In genomic region chr7:144600333-144600900, GRCm38 (mm10) we compare ENCODE assay signal across 22 mouse cellular contexts. TPM values are rescaled to one million over a fixed set of nuclear protein-coding genes. Genes with fewer than 3 reads are reported as not detected.
DNase-seq lines count a peak whose midpoint lies in the region; ATAC-seq and TF ChIP-seq lines count a peak whose summit lies in the region.
"Had no signal": no experiment of that assay in that cellular context is flagged by ENCODE, and none has a peak within 500 bp of the region (broad histone marks: within the 10 kb centered on the region; RNA-seq: fewer than 3 reads in every experiment).

No protein-coding gene starts in this region.

- WGBS in forebrain, embryonic 10.5 days, result 27% methylated on average over 6 of the region's 6 CpGs
- 21% methylated on average over 6 of the region's 6 CpGs for WGBS in forebrain, embryonic 12.5 days
- 45% methylated on average over 6 of the region's 6 CpGs for WGBS in kidney, embryonic 14.5 days
- 57% methylated on average over 6 of the region's 6 CpGs for WGBS in kidney, adult 2 months
- WGBS in midbrain, embryonic 11.5 days, result 26% methylated on average over 6 of the region's 6 CpGs
- WGBS in midbrain, embryonic 13.5 days, result 22% methylated on average over 6 of the region's 6 CpGs
- 76% methylated on average over 6 of the region's 6 CpGs for WGBS in intestine, postnatal 0 days

- H3K27ac ChIP-seq in forebrain, embryonic 10.5 days, result peak overlapping the region; percentile 79
- no peak overlapping the region for H3K27ac ChIP-seq in forebrain, embryonic 12.5 days
- peak overlapping the region; percentile 73; the same call in 1 of the 2 replicates for H3K27ac ChIP-seq in kidney, embryonic 14.5 days (ENCODE audit: low read depth, low read length)
- H3K27ac ChIP-seq in kidney, adult 2 months (ENCODE audit: insufficient read depth, low read depth, low read length), result no peak overlapping the region
- H3K27ac ChIP-seq in midbrain, embryonic 11.5 days (ENCODE audit: low read depth, low read length), result no peak overlapping the region
- no peak overlapping the region for H3K27ac ChIP-seq in midbrain, embryonic 13.5 days
- no peak overlapping the region for H3K27ac ChIP-seq in intestine, postnatal 0 days (ENCODE audit: low read depth, low read length)
- H3K27ac ChIP-seq: heart, embryonic 13.5 days; liver, embryonic 12.5 days had no signal

- peaks cover 29% of the 10 kb centered on the region for H3K27me3 ChIP-seq in forebrain, embryonic 10.5 days (ENCODE audit: poor library complexity, severe bottlenecking)
- H3K27me3 ChIP-seq in forebrain, embryonic 12.5 days, result peaks cover 7% of the 10 kb centered on the region; the same call in 1 of the 2 replicates
- H3K27me3 ChIP-seq in kidney, embryonic 14.5 days (ENCODE audit: control insufficient read depth, insufficient read depth, low read length), result no peaks in the 10 kb centered on the region
- no peaks in the 10 kb centered on the region for H3K27me3 ChIP-seq in kidney, adult 2 months (replicated peaks; ENCODE audit: control insufficient read depth, insufficient read depth, low read length)
- H3K27me3 ChIP-seq in midbrain, embryonic 11.5 days (ENCODE audit: control insufficient read depth, insufficient read depth, low read length), result no peaks in the 10 kb centered on the region
- H3K27me3 ChIP-seq in midbrain, embryonic 13.5 days, result no peaks in the 10 kb centered on the region
- no peaks in the 10 kb centered on the region for H3K27me3 ChIP-seq in intestine, postnatal 0 days (replicated peaks; ENCODE audit: control insufficient read depth, insufficient read depth, low read length)
- H3K27me3 ChIP-seq: heart, embryonic 13.5 days; liver, embryonic 12.5 days; Patski had no signal

- no peak overlapping the region for H3K4me3 ChIP-seq in forebrain, embryonic 10.5 days
- H3K4me3 ChIP-seq in forebrain, embryonic 12.5 days (replicated peaks), result no peak overlapping the region
- no peak overlapping the region for H3K4me3 ChIP-seq in kidney, embryonic 14.5 days (ENCODE audit: low read length)
- H3K4me3 ChIP-seq in kidney, adult 2 months (ENCODE audit: insufficient read depth, low read depth, low read length), result no peak overlapping the region
- no peak overlapping the region for H3K4me3 ChIP-seq in midbrain, embryonic 11.5 days (ENCODE audit: low read depth, low read length)
- H3K4me3 ChIP-seq in midbrain, embryonic 13.5 days (replicated peaks), result no peak overlapping the region
- H3K4me3 ChIP-seq in intestine, postnatal 0 days (ENCODE audit: low read depth, low read length), result no peak overlapping the region
- H3K4me3 ChIP-seq: heart, embryonic 13.5 days; liver, embryonic 12.5 days; myocyte had no signal

- no peaks in the 10 kb centered on the region for H3K9me3 ChIP-seq in forebrain, embryonic 10.5 days
- H3K9me3 ChIP-seq in forebrain, embryonic 12.5 days, result no peaks in the 10 kb centered on the region
- no peaks in the 10 kb centered on the region for H3K9me3 ChIP-seq in kidney, embryonic 14.5 days (ENCODE audit: control insufficient read depth, low read length)
- no peaks in the 10 kb centered on the region for H3K9me3 ChIP-seq in midbrain, embryonic 11.5 days (ENCODE audit: control insufficient read depth, low read length)
- H3K9me3 ChIP-seq in midbrain, embryonic 13.5 days, result no peaks in the 10 kb centered on the region
- H3K9me3 ChIP-seq in intestine, postnatal 0 days (ENCODE audit: control insufficient read depth), result no peaks in the 10 kb centered on the region
- H3K9me3 ChIP-seq: heart, embryonic 13.5 days; liver, embryonic 12.5 days had no signal

- H3K4me2 ChIP-seq in forebrain, embryonic 12.5 days, result no peak overlapping the region
- H3K4me2 ChIP-seq in kidney, embryonic 14.5 days (replicated peaks; ENCODE audit: low read depth, low read length), result no peak overlapping the region
- H3K4me2 ChIP-seq in midbrain, embryonic 11.5 days, result no peak overlapping the region
- H3K4me2 ChIP-seq in midbrain, embryonic 13.5 days (replicated peaks), result no peak overlapping the region
- no peak overlapping the region for H3K4me2 ChIP-seq in intestine, postnatal 0 days (replicated peaks; ENCODE audit: low read depth)
- H3K4me2 ChIP-seq: heart, embryonic 13.5 days; liver, embryonic 12.5 days had no signal

- no peak for DNase-seq in forebrain, embryonic 10.5 days (ENCODE audit: extremely low spot score, low spot score)
- DNase-seq in kidney, adult 2 months, result no peak
- DNase-seq in midbrain, embryonic 11.5 days (ENCODE audit: low spot score, missing footprints), result peak; percentile 80
- no peak for DNase-seq in thymus, postnatal 10 days (ENCODE audit: low spot score in 2 of 2)
- DNase-seq: adrenal gland, postnatal 14 days; cerebellum, adult 11 months; cerebellum, postnatal 10 days; gastrocnemius, postnatal 14 days; heart, adult 18-20 months; lung, adult 2 months; right cerebral cortex, postnatal 14 days; spleen, adult 18-20 months; thymus, postnatal 4 days had no signal

- peaks cover 27% of the 10 kb centered on the region for H3K4me1 ChIP-seq in forebrain, embryonic 10.5 days
- peaks cover 8% of the 10 kb centered on the region for H3K4me1 ChIP-seq in forebrain, embryonic 12.5 days
- H3K4me1 ChIP-seq in kidney, embryonic 14.5 days (ENCODE audit: control insufficient read depth, insufficient read depth, low read length), result no peaks in the 10 kb centered on the region
- no peaks in the 10 kb centered on the region for H3K4me1 ChIP-seq in kidney, adult 2 months (ENCODE audit: control insufficient read depth, insufficient read depth, low read length)
- H3K4me1 ChIP-seq in midbrain, embryonic 11.5 days (ENCODE audit: control insufficient read depth, insufficient read depth, low read length), result peaks cover 3% of the 10 kb centered on the region; the same call in 1 of the 2 replicates
- H3K4me1 ChIP-seq in midbrain, embryonic 13.5 days (replicated peaks), result peaks cover 7% of the 10 kb centered on the region
- H3K4me1 ChIP-seq in intestine, postnatal 0 days (replicated peaks; ENCODE audit: control insufficient read depth, insufficient read depth, low read length), result no peaks in the 10 kb centered on the region
- H3K4me1 ChIP-seq: liver, embryonic 12.5 days had no signal

- no peak overlapping the region for H3K9ac ChIP-seq in forebrain, embryonic 12.5 days
- H3K9ac ChIP-seq in kidney, embryonic 14.5 days (ENCODE audit: low read depth, low read length), result no peak overlapping the region
- no peak overlapping the region for H3K9ac ChIP-seq in midbrain, embryonic 11.5 days (ENCODE audit: low read length)
- no peak overlapping the region for H3K9ac ChIP-seq in midbrain, embryonic 13.5 days (replicated peaks)
- H3K9ac ChIP-seq in intestine, postnatal 0 days (ENCODE audit: low read depth, low read length), result no peak overlapping the region
- H3K9ac ChIP-seq: heart, embryonic 13.5 days; liver, embryonic 12.5 days had no signal

- H3K36me3 ChIP-seq in forebrain, embryonic 10.5 days (replicated peaks), result peaks cover 82% of the 10 kb centered on the region
- H3K36me3 ChIP-seq in forebrain, embryonic 12.5 days (replicated peaks), result peaks cover 24% of the 10 kb centered on the region
- no peaks in the 10 kb centered on the region for H3K36me3 ChIP-seq in kidney, embryonic 14.5 days (ENCODE audit: control insufficient read depth, insufficient read depth, low read length)
- H3K36me3 ChIP-seq in kidney, adult 2 months (ENCODE audit: control insufficient read depth, insufficient read depth, low read length), result no peaks in the 10 kb centered on the region
- H3K36me3 ChIP-seq in midbrain, embryonic 11.5 days (ENCODE audit: control insufficient read depth, insufficient read depth, low read length), result 0 out of 2 replicates have a peak, but pooled peaks cover 9% of the 10 kb centered on the region
- H3K36me3 ChIP-seq in midbrain, embryonic 13.5 days, result no peaks in the 10 kb centered on the region; the same call in 1 of the 2 replicates
- H3K36me3 ChIP-seq in intestine, postnatal 0 days (ENCODE audit: control insufficient read depth, insufficient read depth), result no peaks in the 10 kb centered on the region; the same call in 1 of the 2 replicates
- H3K36me3 ChIP-seq: heart, embryonic 13.5 days had no signal

- no peak for TF ChIP-seq POLR2A in kidney, adult 2 months (IDR thresholded peaks at IDR 0.05; ENCODE audit: low read depth, low read length)

- no peak for ATAC-seq in forebrain, embryonic 12.5 days (ENCODE audit: low FRiP score)
- ATAC-seq in kidney, embryonic 14.5 days (ENCODE audit: low FRiP score, low TSS enrichment), result peak; percentile 65; the same call in 1 of the 2 replicates
- no peak for ATAC-seq in midbrain, embryonic 11.5 days (ENCODE audit: low FRiP score)
- no peak for ATAC-seq in midbrain, embryonic 13.5 days
- no peak for ATAC-seq in intestine, postnatal 0 days
- ATAC-seq: CD4-positive, CD25-positive, alpha-beta regulatory T cell, adult 4 months; liver, embryonic 12.5 days; Patski had no signal

- TF ChIP-seq CTCF in kidney, adult 2 months (conservative IDR thresholded peaks at IDR 0.05; ENCODE audit: insufficient read depth, insufficient read length, low read depth, low read length), result no peak
- TF ChIP-seq CTCF in intestine, postnatal 0 days (IDR thresholded peaks at IDR 0.05; ENCODE audit: low read depth), result no peak

RNA-seq across cellular contexts. Expression of gene Fadd, which starts 18.2 kb away (rescaled TPM):
- 11.4 and 12.1 TPM in 2 replicates for polyA plus RNA-seq in forebrain, embryonic 10.5 days (2016; fragmentation: Nextera tagmentation; extraction: Ambion mirVana)
- 8.1 and 8.7 TPM in 2 replicates for polyA plus RNA-seq in forebrain, embryonic 12.5 days (2016; fragmentation: Nextera tagmentation; extraction: Ambion mirVana)
- 10.9 and 15.2 TPM in 2 replicates for polyA plus RNA-seq in kidney, embryonic 14.5 days (2014; fragmentation: Nextera tagmentation; extraction: Ambion mirVana)
- polyA plus RNA-seq in kidney, adult 2 months (2012; rRNA removed), result 15.2 and 16.0 TPM in 2 replicates
- 8.5 and 8.9 TPM in 2 replicates for polyA plus RNA-seq in midbrain, embryonic 11.5 days (2014; fragmentation: Nextera tagmentation; extraction: Ambion mirVana)
- 5.3 and 6.0 TPM in 2 replicates for polyA plus RNA-seq in midbrain, embryonic 13.5 days (2015; fragmentation: Nextera tagmentation; extraction: Ambion mirVana)
- polyA plus RNA-seq in intestine, postnatal 0 days (2015; fragmentation: Nextera tagmentation; extraction: Ambion mirVana), result 12.5 and 13.4 TPM in 2 replicates

RNA-seq across cellular contexts. Expression of gene Ppfia1, which starts 46.9 kb away (rescaled TPM):
- polyA plus RNA-seq in forebrain, embryonic 10.5 days (2016; fragmentation: Nextera tagmentation; extraction: Ambion mirVana), result 41.5 and 46.7 TPM in 2 replicates
- 49.1 and 55.2 TPM in 2 replicates for polyA plus RNA-seq in forebrain, embryonic 12.5 days (2016; fragmentation: Nextera tagmentation; extraction: Ambion mirVana)
- polyA plus RNA-seq in kidney, embryonic 14.5 days (2014; fragmentation: Nextera tagmentation; extraction: Ambion mirVana), result 31.1 and 51.5 TPM in 2 replicates
- 43.8 and 44.9 TPM in 2 replicates for polyA plus RNA-seq in kidney, adult 2 months (2012; rRNA removed)
- 37.5 and 43.2 TPM in 2 replicates for polyA plus RNA-seq in midbrain, embryonic 11.5 days (2014; fragmentation: Nextera tagmentation; extraction: Ambion mirVana)
- 28.1 and 32.1 TPM in 2 replicates for polyA plus RNA-seq in midbrain, embryonic 13.5 days (2015; fragmentation: Nextera tagmentation; extraction: Ambion mirVana)
- 15.2 and 17.2 TPM in 2 replicates for polyA plus RNA-seq in intestine, postnatal 0 days (2015; fragmentation: Nextera tagmentation; extraction: Ambion mirVana)

Comparison
In these comparisons a context has a peak if more than half of its experiments do, and no peak if none do; other contexts are left out.
1. H3K27ac ChIP-seq: peak in forebrain, embryonic 10.5 days (single experiment) and kidney, embryonic 14.5 days (single experiment); none in forebrain, embryonic 12.5 days (single experiment), kidney, adult 2 months (single experiment), midbrain, embryonic 11.5 days (single experiment), midbrain, embryonic 13.5 days (single experiment) and intestine, postnatal 0 days (single experiment).